25 mouse cellular contexts compared by ENCODE assay signal in the genomic region with DNA sequence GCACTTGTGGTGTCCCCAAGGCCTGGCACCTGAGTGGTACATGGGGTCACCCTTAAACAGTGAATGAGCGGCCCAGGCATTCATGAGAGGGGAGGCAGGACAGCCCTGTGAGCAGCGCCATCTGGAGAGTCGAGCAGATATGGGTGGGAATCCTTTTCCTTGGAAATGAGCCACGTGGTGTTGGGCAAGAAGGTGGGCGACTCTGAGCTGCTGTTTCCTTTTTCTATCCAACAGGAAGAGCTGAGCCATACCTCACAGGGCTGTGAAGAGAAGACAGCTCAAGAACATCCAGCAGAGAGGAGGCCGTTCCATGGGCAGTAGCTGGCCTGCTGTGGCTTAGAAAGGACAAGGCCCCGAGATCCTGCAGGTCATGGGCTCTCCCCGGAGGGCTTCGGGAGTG. TPM values are rescaled to one million over a fixed set of nuclear protein-coding genes. Genes with fewer than 3 reads are reported as not detected.
DNase-seq lines count a peak whose midpoint lies in the region; ATAC-seq and TF ChIP-seq lines count a peak whose summit lies in the region.
"Had no signal": no experiment of that assay in that cellular context is flagged by ENCODE, and none has a peak within 500 bp of the region (broad histone marks: within the 10 kb centered on the region; RNA-seq: fewer than 3 reads in every experiment).

No protein-coding gene starts in this region.

- H3K4me2 ChIP-seq in lung, embryonic 16.5 days (ENCODE audit: low read depth, low read length): no peak overlapping the region
- no peak overlapping the region for H3K4me2 ChIP-seq in stomach, postnatal 0 days (replicated peaks; ENCODE audit: low read depth)
- H3K4me2 ChIP-seq: embryonic facial prominence, embryonic 12.5 days; forebrain, embryonic 13.5 days; heart, embryonic 12.5 days; hindbrain, embryonic 12.5 days; midbrain, embryonic 11.5 days; neural tube, embryonic 12.5 days had no signal

- ATAC-seq in lung, embryonic 16.5 days (ENCODE audit: low read depth): peak; percentile 38; the same call in 1 of the 2 replicates
- ATAC-seq in stomach, postnatal 0 days (ENCODE audit: low FRiP score, low TSS enrichment): 0 out of 2 replicates have a peak, but pooled peaks have one; percentile 37
- ATAC-seq: forebrain, embryonic 13.5 days; inflammation-experienced regulatory T-cells, adult 6 months; lung, postnatal 0 days had no signal

- H3K4me1 ChIP-seq in lung, embryonic 16.5 days (replicated peaks; ENCODE audit: control insufficient read depth, insufficient read depth, low read length): no peaks in the 10 kb centered on the region; the same call in 1 of the 2 replicates
- no peaks in the 10 kb centered on the region for H3K4me1 ChIP-seq in cortical plate, adult 2 months (ENCODE audit: control insufficient read depth, insufficient read depth, low read length)
- no peaks in the 10 kb centered on the region for H3K4me1 ChIP-seq in stomach, postnatal 0 days (replicated peaks; ENCODE audit: control insufficient read depth, insufficient read depth)
- H3K4me1 ChIP-seq: embryonic facial prominence, embryonic 12.5 days; forebrain, embryonic 13.5 days; heart, embryonic 12.5 days; hindbrain, embryonic 12.5 days; neural tube, embryonic 12.5 days had no signal

- H3K27ac ChIP-seq in lung, embryonic 16.5 days (ENCODE audit: low read length): no peak overlapping the region
- H3K27ac ChIP-seq in cortical plate, adult 2 months (ENCODE audit: insufficient read depth, low read length): no peak overlapping the region
- no peak overlapping the region for H3K27ac ChIP-seq in stomach, postnatal 0 days (replicated peaks)
- H3K27ac ChIP-seq: embryonic facial prominence, embryonic 12.5 days; forebrain, embryonic 13.5 days; hindbrain, embryonic 12.5 days; liver, embryonic 14.5 days; neural tube, embryonic 12.5 days had no signal

- no peak overlapping the region for H3K9ac ChIP-seq in lung, embryonic 16.5 days (ENCODE audit: low read length)
- no peak overlapping the region for H3K9ac ChIP-seq in stomach, postnatal 0 days (ENCODE audit: low read length)
- H3K9ac ChIP-seq: embryonic facial prominence, embryonic 12.5 days; heart, embryonic 12.5 days; hindbrain, embryonic 12.5 days; liver, embryonic 14.5 days; neural tube, embryonic 12.5 days had no signal

- TF ChIP-seq EP300 in stomach, postnatal 0 days (optimal IDR thresholded peaks at IDR 0.05): no peak

- peak; percentile 50 to 57 for DNase-seq in layer of hippocampus, adult 18-20 months (ENCODE audit: low spot score in 2 of 2)
- no peak for DNase-seq in layer of hippocampus, adult 8-10 months (ENCODE audit: low spot score in 2 of 2)
- DNase-seq in lung, adult 18-20 months: no peak
- DNase-seq in stomach, postnatal 0 days (ENCODE audit: low spot score): no peak
- DNase-seq in retina, postnatal 1 day: no peak
- DNase-seq: adrenal gland, adult 2 months; B cell, adult 2 months; cerebellum, adult 8-10 months; heart, postnatal 14 days; kidney, adult 2 months; thymus, adult 18-20 months; thymus, postnatal 4 days had no signal

- no peaks in the 10 kb centered on the region for H3K9me3 ChIP-seq in lung, embryonic 16.5 days (ENCODE audit: control insufficient read depth, low read length)
- no peaks in the 10 kb centered on the region for H3K9me3 ChIP-seq in stomach, postnatal 0 days (ENCODE audit: control insufficient read depth, low read length)
- H3K9me3 ChIP-seq: embryonic facial prominence, embryonic 12.5 days; forebrain, embryonic 13.5 days; heart, embryonic 12.5 days; hindbrain, embryonic 12.5 days; neural tube, embryonic 12.5 days had no signal

- WGBS in lung, embryonic 16.5 days: 50% methylated on average over 9 of the region's 9 CpGs
- WGBS in stomach, postnatal 0 days: 52% methylated on average over 9 of the region's 9 CpGs

- TF ChIP-seq POLR2A in cortical plate, adult 2 months (IDR thresholded peaks at IDR 0.05; ENCODE audit: extremely low read depth, insufficient read depth, low read length): peak; percentile 68

- H3K27me3 ChIP-seq in lung, embryonic 16.5 days (ENCODE audit: control insufficient read depth, insufficient read depth, low read depth, low read length): no peaks in the 10 kb centered on the region
- no peaks in the 10 kb centered on the region for H3K27me3 ChIP-seq in stomach, postnatal 0 days (ENCODE audit: control insufficient read depth, insufficient read depth, low read length)
- H3K27me3 ChIP-seq: embryonic facial prominence, embryonic 12.5 days; forebrain, embryonic 13.5 days; heart, embryonic 12.5 days; neural tube, embryonic 12.5 days had no signal

- TF ChIP-seq CTCF in cortical plate, adult 2 months (IDR thresholded peaks at IDR 0.05; ENCODE audit: extremely low read depth, insufficient read depth, low read length): no peak
- TF ChIP-seq CTCF in stomach, postnatal 0 days (IDR thresholded peaks at IDR 0.05; ENCODE audit: low read depth): no peak

- H3K36me3 ChIP-seq in lung, embryonic 16.5 days (ENCODE audit: control insufficient read depth, insufficient read depth, low read length): no peaks in the 10 kb centered on the region
- H3K36me3 ChIP-seq in stomach, postnatal 0 days (ENCODE audit: control insufficient read depth, insufficient read depth, low read length): no peaks in the 10 kb centered on the region
- H3K36me3 ChIP-seq: embryonic facial prominence, embryonic 12.5 days; heart, embryonic 12.5 days; hindbrain, embryonic 12.5 days; neural tube, embryonic 12.5 days had no signal

- no peak overlapping the region for H3K4me3 ChIP-seq in lung, embryonic 16.5 days (ENCODE audit: low read length)
- H3K4me3 ChIP-seq in cortical plate, adult 2 months (ENCODE audit: insufficient read depth, low read length): no peak overlapping the region
- H3K4me3 ChIP-seq in stomach, postnatal 0 days (ENCODE audit: low read depth, low read length): no peak overlapping the region
- H3K4me3 ChIP-seq: embryonic facial prominence, embryonic 12.5 days; erythroblast, embryonic 14.5 days; forebrain, embryonic 13.5 days; heart, embryonic 12.5 days; hindbrain, embryonic 12.5 days; neural tube, embryonic 12.5 days had no signal

RNA-seq across cellular contexts. Expression of a gene that starts 0.6 kb away (rescaled TPM):
- under 1 TPM in 1 of 2 experiments, not detected in 1; 0.35 TPM for total RNA-seq in layer of hippocampus, adult 18-20 months (2021)
- total RNA-seq in layer of hippocampus, adult 8-10 months (2022): under 1 TPM in 2 of 4 experiments, not detected in 2; 0.20 to 0.23 TPM
- 0.14 and 0.51 TPM in 2 replicates for polyA plus RNA-seq in lung, embryonic 16.5 days (2015; fragmentation: Nextera tagmentation; extraction: Ambion mirVana)
- polyA plus RNA-seq in cortical plate, adult 2 months (2012; rRNA removed): 0.53 and 0.71 TPM in 2 replicates
- polyA plus RNA-seq in stomach, postnatal 0 days (2015; fragmentation: Nextera tagmentation; extraction: Ambion mirVana): 0.05 and 0.11 TPM in 2 replicates
- total RNA-seq: adrenal gland, adult 2 months; common myeloid progenitor, adult 5-6 weeks; heart, postnatal 14 days had no signal
- polyA plus RNA-seq: adrenal gland, adult 2 months; erythroblast, embryonic 14.5 days; heart, embryonic 12.5 days; hindbrain, embryonic 12.5 days; liver, embryonic 14.5 days; midbrain, embryonic 11.5 days had no signal

RNA-seq across cellular contexts. Expression of a gene that starts 10.6 kb away (rescaled TPM):
- total RNA-seq in layer of hippocampus, adult 18-20 months (2021): 10 to 100 TPM; 36.6 to 42.8 TPM
- 10 to 100 TPM; 41.4 to 55.0 (median 46.9) TPM for total RNA-seq in layer of hippocampus, adult 8-10 months (2022)
- 108 and 116 TPM in 2 replicates for polyA plus RNA-seq in lung, embryonic 16.5 days (2015; fragmentation: Nextera tagmentation; extraction: Ambion mirVana)
- polyA plus RNA-seq in cortical plate, adult 2 months (2012; rRNA removed): 58.6 and 62.3 TPM in 2 replicates
- polyA plus RNA-seq in stomach, postnatal 0 days (2015; fragmentation: Nextera tagmentation; extraction: Ambion mirVana): 77.7 and 81.1 TPM in 2 replicates

RNA-seq across cellular contexts. Expression of a gene that starts 28.4 kb away (rescaled TPM):
- 10 to 100 TPM; 54.5 to 67.0 TPM for total RNA-seq in layer of hippocampus, adult 18-20 months (2021)
- 10 to 100 TPM; 67.9 to 92.0 (median 76.6) TPM for total RNA-seq in layer of hippocampus, adult 8-10 months (2022)
- 5.3 and 5.5 TPM in 2 replicates for polyA plus RNA-seq in lung, embryonic 16.5 days (2015; fragmentation: Nextera tagmentation; extraction: Ambion mirVana)
- 85.8 and 95.2 TPM in 2 replicates for polyA plus RNA-seq in cortical plate, adult 2 months (2012; rRNA removed)
- polyA plus RNA-seq in stomach, postnatal 0 days (2015; fragmentation: Nextera tagmentation; extraction: Ambion mirVana): 1.4 and 1.6 TPM in 2 replicates

RNA-seq across cellular contexts. Expression of a gene that starts 50.9 kb away (rescaled TPM):
- 10 to 100 TPM; 58.5 to 61.0 TPM for total RNA-seq in layer of hippocampus, adult 18-20 months (2021)
- 10 to 100 TPM; 50.3 to 75.0 (median 59.3) TPM for total RNA-seq in layer of hippocampus, adult 8-10 months (2022)
- 42.4 and 44.6 TPM in 2 replicates for polyA plus RNA-seq in lung, embryonic 16.5 days (2015; fragmentation: Nextera tagmentation; extraction: Ambion mirVana)
- 18.0 and 19.4 TPM in 2 replicates for polyA plus RNA-seq in cortical plate, adult 2 months (2012; rRNA removed)
- polyA plus RNA-seq in stomach, postnatal 0 days (2015; fragmentation: Nextera tagmentation; extraction: Ambion mirVana): 28.6 and 29.6 TPM in 2 replicates

RNA-seq across cellular contexts. Expression of a gene that starts 59.0 kb away (rescaled TPM):
- 10 to 100 TPM; 23.2 to 24.4 TPM for total RNA-seq in layer of hippocampus, adult 18-20 months (2021)
- total RNA-seq in layer of hippocampus, adult 8-10 months (2022): 10 to 100 TPM; 22.3 to 24.1 (median 23.5) TPM
- 19.3 and 21.1 TPM in 2 replicates for polyA plus RNA-seq in lung, embryonic 16.5 days (2015; fragmentation: Nextera tagmentation; extraction: Ambion mirVana)
- 20.7 and 22.6 TPM in 2 replicates for polyA plus RNA-seq in cortical plate, adult 2 months (2012; rRNA removed)
- 9.8 and 11.5 TPM in 2 replicates for polyA plus RNA-seq in stomach, postnatal 0 days (2015; fragmentation: Nextera tagmentation; extraction: Ambion mirVana)

Comparison
In these comparisons a context has a peak if more than half of its experiments do, and no peak if none do; other contexts are left out.
1. DNase-seq: peak in layer of hippocampus, adult 18-20 months (2 of 2); none in layer of hippocampus, adult 8-10 months (0 of 2), lung, adult 18-20 months (0 of 2), stomach, postnatal 0 days (single experiment) and retina, postnatal 1 day (single experiment).
2. RNA of a gene that starts 28.4 kb away (polyA plus RNA-seq): 85.8 to 95.2 TPM in cortical plate, adult 2 months; 5.3 to 5.5 TPM in lung, embryonic 16.5 days and 1.4 to 1.6 TPM in stomach, postnatal 0 days; every median in the first group is over 10 times any median in the second.